Mouse (Mus musculus) heart, embryonic 10.5 days (tissue): ENCODE measurements around the gene Lgi2. TPM values are rescaled to one million over a fixed set of nuclear protein-coding genes. Genes with fewer than 3 reads are reported as not detected.

Experiments
- DNase-seq: peaks from one replicate; pipeline ENCODE4 v3.0.0-alpha.2; 2017; ENCODE audit warnings: low spot score
- H3K27ac ChIP-seq: fragments of 300-500 bp; sonication (generic); 2 replicates; pipeline ENCODE4 v1.5.1; 2016; ENCODE audit warnings: mild to moderate bottlenecking
- H3K27me3 ChIP-seq: fragments of 300-500 bp; sonication (generic); 2 replicates; pipeline ENCODE4 v1.6.1; 2016; ENCODE audit warnings: mild to moderate bottlenecking; ENCODE audit not compliant: poor library complexity, insufficient read depth, severe bottlenecking
- H3K36me3 ChIP-seq: fragments of 300-500 bp; sonication (generic); 2 replicates; pipeline ENCODE4 v1.6.1; 2016; ENCODE audit warnings: mild to moderate bottlenecking, moderate library complexity
- H3K4me1 ChIP-seq: fragments of 300-500 bp; sonication (generic); 2 replicates; pipeline ENCODE4 v1.6.1; 2016; ENCODE audit warnings: mild to moderate bottlenecking
- H3K4me3 ChIP-seq: fragments of 300-500 bp; sonication (generic); 2 replicates; pipeline ENCODE4 v1.5.1; 2016; ENCODE audit warnings: mild to moderate bottlenecking, moderate library complexity
- H3K9me3 ChIP-seq: fragments of 300-500 bp; sonication (generic); 2 replicates; pipeline ENCODE4 v1.6.1; 2016; ENCODE audit warnings: mild to moderate bottlenecking, moderate library complexity
- WGBS: fragments of 180-500 bp; shearing (Covaris S2); methylation state at CpG from one replicate; pipeline ENCODE4 v1.1.7; 2016; 5-methylcytosine and 5-hydroxymethylcytosine counted together
- polyA plus RNA-seq: library from polyadenylated mRNA; unstranded; fragments of >200 nt; fragmentation: Nextera tagmentation; extraction: Ambion mirVana; gene quantifications from 2 replicates; pipeline ENCODE4 v1.2.1, GENCODE M21; 2016

Lgi2 gene
- polyA plus RNA-seq, 1 experiment from 2014 or later, result 3.6 TPM

DNA sequence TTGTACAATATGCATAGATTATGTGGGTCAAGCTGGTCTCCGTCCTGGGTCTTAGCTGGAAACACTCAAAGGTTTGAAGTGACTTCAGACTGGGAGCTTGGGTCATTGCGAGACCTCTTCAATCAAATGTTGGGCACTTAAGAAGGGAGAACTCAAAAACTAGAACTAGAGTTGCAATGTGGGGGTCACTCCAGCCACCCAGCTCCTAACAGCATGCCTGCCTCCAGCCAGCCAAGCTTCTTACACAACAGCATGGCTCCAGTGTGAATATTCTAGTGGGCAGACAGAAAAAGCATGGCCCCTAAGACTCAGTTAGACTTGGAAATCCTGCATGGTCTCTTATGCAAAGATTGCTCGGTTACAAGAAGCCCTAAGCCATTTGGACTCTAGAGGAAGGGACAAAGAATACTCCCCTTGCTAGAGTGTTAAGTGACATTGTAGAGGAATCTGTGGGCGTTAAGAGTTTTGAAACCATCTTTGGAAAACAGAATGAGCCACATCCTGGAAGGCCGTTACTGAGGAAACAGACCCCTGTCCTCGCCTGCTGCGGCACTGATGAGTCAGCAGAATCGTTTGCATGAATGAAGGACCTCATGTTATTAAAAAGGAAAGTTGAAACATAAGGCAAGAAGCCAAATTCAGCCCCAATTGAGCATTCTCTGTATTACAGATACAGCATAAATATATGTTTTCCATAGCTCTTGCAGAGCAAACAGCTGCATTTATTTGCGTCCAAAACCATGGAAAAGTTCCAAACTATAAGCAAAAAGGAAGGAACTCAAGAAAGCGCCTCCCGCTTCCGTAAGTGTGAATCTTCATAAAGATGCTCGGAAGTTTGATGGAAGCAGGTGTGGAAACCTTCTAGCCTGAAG is 78.5 kb downstream of the Lgi2 start:
- H3K27ac ChIP-seq, result no peak overlapping the region
- no peak for DNase-seq
- WGBS, result 77% methylated on average over 13 of the region's 13 CpGs
- no peaks in the 10 kb centered on the region for H3K36me3 ChIP-seq
- no peaks in the 10 kb centered on the region for H3K9me3 ChIP-seq
- H3K4me1 ChIP-seq, result no peaks in the 10 kb centered on the region
- H3K4me3 ChIP-seq, result no peak overlapping the region
- no peaks in the 10 kb centered on the region for H3K27me3 ChIP-seq

Other genes starting within 250 kb of the Lgi2 start
- 0.17 and 0.44 TPM in 2 replicates for gene Sod3, start 202.7 kb downstream of the Lgi2 start, polyA plus RNA-seq
- 1.5 and 2.5 TPM in 2 replicates for gene Ccdc149, start 94.9 kb downstream of the Lgi2 start, polyA plus RNA-seq
- 7.1 and 8.7 TPM in 2 replicates for gene Sepsecs, start 103.2 kb upstream of the Lgi2 start, polyA plus RNA-seq
- gene Pi4k2b, start 175.1 kb upstream of the Lgi2 start, polyA plus RNA-seq, result 9.8 and 14.4 TPM in 2 replicates
- gene Zcchc4, start 208.9 kb upstream of the Lgi2 start, polyA plus RNA-seq, result 13.2 and 14.7 TPM in 2 replicates